Mouse (Mus musculus) large intestine, adult 2 months (tissue): ENCODE results near the gene Sell. TPM values are rescaled to one million over a fixed set of nuclear protein-coding genes. Genes with fewer than 3 reads are reported as not detected.

ENCODE experiments used
- DNase-seq: peaks from one replicate; pipeline ENCODE4 v3.0.0-alpha.2; 2012; ENCODE audit warnings: low read depth, low spot score
- WGBS: fragments of 180-500 bp; shearing (Covaris S2); methylation state at CpG from one replicate; pipeline ENCODE4 v1.1.7; 2018; 5-methylcytosine and 5-hydroxymethylcytosine counted together
- polyA plus RNA-seq: library from polyadenylated mRNA; depleted of rRNA; stranded (reverse); fragments of >200 nt; gene quantifications from 2 replicates; pipeline ENCODE4 v1.2.3, GENCODE M21; 2012; rRNA removed

The Sell gene
- polyA plus RNA-seq, 1 experiment = 3.0 TPM

- no peak for DNase-seq
- WGBS = 73% methylated on average over 3 of the region's 3 CpGs
These were observed 58.4 kb downstream of the Sell start for GRCm38 (mm10) chr1:164119892-164120776.

DNA sequence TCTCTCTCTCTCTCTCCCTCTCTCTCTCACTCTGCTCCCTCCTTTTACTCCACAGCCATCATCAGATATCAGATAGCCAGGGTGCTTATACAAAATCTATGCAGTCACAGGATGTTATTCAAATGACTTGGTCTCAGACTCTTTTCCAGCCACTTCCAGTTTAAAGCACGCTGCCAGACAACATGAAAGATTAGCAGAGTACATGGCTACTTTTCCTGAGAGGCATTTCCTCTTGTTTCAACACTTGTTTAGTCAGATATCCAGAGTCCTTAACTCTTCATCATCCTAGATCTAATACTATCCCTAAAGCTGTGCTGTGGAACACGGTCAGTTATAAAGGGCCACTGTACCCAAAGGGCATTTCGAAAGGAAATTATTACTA is 59.0 kb downstream of the Sell start:
- DNase-seq = no peak
- 80% methylated on average over 3 of the region's 3 CpGs for WGBS

DNA sequence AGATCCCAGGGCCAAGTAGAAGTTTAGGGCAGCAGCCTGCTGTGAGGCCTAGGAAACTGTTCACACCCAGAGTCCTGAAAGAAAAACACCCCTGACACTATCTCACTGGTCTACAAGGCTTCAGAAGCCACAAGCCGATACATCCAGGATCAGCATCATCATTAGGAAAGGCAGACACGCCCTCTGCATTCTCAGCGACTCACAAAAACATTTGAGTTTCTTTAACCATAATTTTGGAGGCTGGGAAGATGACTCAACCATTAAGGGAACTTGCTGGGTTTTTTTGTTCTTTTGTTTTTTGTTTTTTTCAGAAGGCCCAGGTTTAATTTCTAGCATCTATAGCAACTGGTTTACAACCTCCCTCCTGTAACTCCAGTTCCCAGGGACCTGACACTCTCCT is 62.1 kb downstream of the Sell start:
- DNase-seq = no peak
- WGBS = 71% methylated on average over 3 of the region's 3 CpGs

DNA sequence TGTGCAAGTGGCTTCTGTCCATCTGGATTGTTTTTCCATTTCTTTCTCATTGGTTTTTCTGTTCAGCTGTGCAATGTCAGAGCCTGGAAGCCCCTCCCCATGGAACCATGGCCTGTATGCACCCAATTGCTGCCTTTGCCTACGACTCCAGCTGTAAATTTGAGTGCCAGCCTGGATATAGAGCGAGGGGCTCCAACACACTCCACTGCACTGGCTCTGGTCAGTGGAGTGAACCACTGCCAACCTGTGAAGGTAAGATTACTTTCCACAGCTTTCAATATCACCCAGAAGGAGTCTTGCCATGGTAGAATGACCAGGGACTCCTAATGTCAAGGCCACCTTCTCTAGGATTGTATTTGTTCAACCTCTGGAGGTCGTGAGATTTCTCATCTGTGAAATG is 68.2 kb downstream of the Sell start:
- no peak for DNase-seq
- 61% methylated on average over 3 of the region's 3 CpGs for WGBS

DNA sequence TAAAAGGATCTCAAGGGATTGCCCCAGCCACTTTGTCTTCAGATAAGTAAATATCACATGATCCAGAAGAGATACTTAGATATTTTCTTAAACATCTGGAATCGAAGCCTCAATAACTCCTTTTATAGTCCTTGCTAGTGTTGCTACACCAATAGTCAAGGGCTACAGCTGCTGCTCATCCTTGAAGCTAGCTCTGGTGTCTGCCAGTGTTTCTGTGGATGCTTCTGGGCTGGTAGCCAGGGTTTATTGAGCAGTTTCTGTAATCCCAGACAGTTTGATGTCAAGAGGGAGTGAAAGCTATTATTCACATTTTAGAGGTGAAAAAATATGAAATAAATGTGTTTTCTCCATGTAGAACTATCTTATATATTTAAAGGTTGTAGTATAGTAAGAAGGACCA is 70.8 kb downstream of the Sell start:
- no peak for DNase-seq
- 47% methylated on average over 1 of the region's 1 CpGs for WGBS

Other genes with a start within 250 kb of the Sell start
- gene Scyl3, start 132.9 kb upstream of the Sell start, polyA plus RNA-seq = 6.4 and 10.5 TPM in 2 replicates
- gene BC055324, start 67.2 kb upstream of the Sell start, polyA plus RNA-seq = 1.9 and 2.4 TPM in 2 replicates
- 0.59 and 0.66 TPM in 2 replicates for gene Mettl18, start 67.1 kb upstream of the Sell start, polyA plus RNA-seq
- gene Sele, start 13.7 kb upstream of the Sell start, polyA plus RNA-seq = 0.08 TPM in 1 of 2 replicates, not detected in the other
- gene Selp, start 53.3 kb downstream of the Sell start, polyA plus RNA-seq = 1.1 and 1.7 TPM in 2 replicates
- gene F5, start 89.9 kb downstream of the Sell start, polyA plus RNA-seq = 0.06 and 0.25 TPM in 2 replicates
- gene Slc19a2, start 187.1 kb downstream of the Sell start, polyA plus RNA-seq = 6.0 and 7.2 TPM in 2 replicates
- 1.4 and 1.8 TPM in 2 replicates for gene Ccdc181, start 213.6 kb downstream of the Sell start, polyA plus RNA-seq
- 5.9 and 6.0 TPM in 2 replicates for gene Nme7, start 242.1 kb downstream of the Sell start, polyA plus RNA-seq
- gene Blzf1, start 245.5 kb downstream of the Sell start, polyA plus RNA-seq = 3.8 and 4.9 TPM in 2 replicates